Mouse (Mus musculus) midbrain, embryonic 12.5 days (tissue): ENCODE measurements around the gene Cdk11b. TPM values are rescaled to one million over a fixed set of nuclear protein-coding genes. Genes with fewer than 3 reads are reported as not detected.
"Not testable (repeated sequence)": the region's sequence is repeated elsewhere in the genome, so short reads cannot be mapped to it uniquely, and the experiment has no call there.

Experiments used
- ATAC-seq: fragments of 200-750 bp; cut with Nextera tagmentation; 2 replicates; pipeline ENCODE4 v1.8.0; 2017; ENCODE audit warnings: low read depth, moderate TSS enrichment, moderate library complexity; ENCODE audit not compliant: low FRiP score
- H3K27ac ChIP-seq: fragments of 300-500 bp; sonication (generic); replicated peaks from 2 replicates; pipeline ENCODE4 v1.5.1; 2016; ENCODE audit warnings: mild to moderate bottlenecking
- H3K27me3 ChIP-seq: fragments of 300-500 bp; sonication (generic); 2 replicates; pipeline ENCODE4 v1.6.1; 2016; ENCODE audit warnings: mild to moderate bottlenecking
- H3K36me3 ChIP-seq: fragments of 300-500 bp; sonication (generic); 2 replicates; pipeline ENCODE4 v1.6.1; 2016
- H3K4me1 ChIP-seq: fragments of 300-500 bp; sonication (generic); 2 replicates; pipeline ENCODE4 v1.6.1; 2016
- H3K4me2 ChIP-seq: fragments of 300-500 bp; sonication (generic); replicated peaks from 2 replicates; pipeline ENCODE4 v1.6.1; 2016; ENCODE audit warnings: mild to moderate bottlenecking, moderate library complexity
- H3K4me3 ChIP-seq: fragments of 300-500 bp; sonication (generic); 2 replicates; pipeline ENCODE4 v1.5.1; 2016; ENCODE audit warnings: mild to moderate bottlenecking
- H3K9ac ChIP-seq: fragments of 300-500 bp; sonication (generic); replicated peaks from 2 replicates; pipeline ENCODE4 v1.6.1; 2016; ENCODE audit warnings: mild to moderate bottlenecking, moderate library complexity
- H3K9me3 ChIP-seq: fragments of 300-500 bp; sonication (generic); 2 replicates; pipeline ENCODE4 v1.6.1; 2016; ENCODE audit warnings: mild to moderate bottlenecking
- WGBS: fragments of 180-500 bp; shearing (Covaris S2); methylation state at CpG from one replicate; pipeline ENCODE4 v1.1.7; 2016; 5-methylcytosine and 5-hydroxymethylcytosine counted together
- polyA plus RNA-seq: library from polyadenylated mRNA; unstranded; fragments of >200 nt; fragmentation: Nextera tagmentation; extraction: Ambion mirVana; gene quantifications from 2 replicates; pipeline ENCODE4 v1.2.1, GENCODE M21; 2016

Gene Cdk11b
- polyA plus RNA-seq, 1 experiment from 2014 or later = 84.0 TPM

DNA sequence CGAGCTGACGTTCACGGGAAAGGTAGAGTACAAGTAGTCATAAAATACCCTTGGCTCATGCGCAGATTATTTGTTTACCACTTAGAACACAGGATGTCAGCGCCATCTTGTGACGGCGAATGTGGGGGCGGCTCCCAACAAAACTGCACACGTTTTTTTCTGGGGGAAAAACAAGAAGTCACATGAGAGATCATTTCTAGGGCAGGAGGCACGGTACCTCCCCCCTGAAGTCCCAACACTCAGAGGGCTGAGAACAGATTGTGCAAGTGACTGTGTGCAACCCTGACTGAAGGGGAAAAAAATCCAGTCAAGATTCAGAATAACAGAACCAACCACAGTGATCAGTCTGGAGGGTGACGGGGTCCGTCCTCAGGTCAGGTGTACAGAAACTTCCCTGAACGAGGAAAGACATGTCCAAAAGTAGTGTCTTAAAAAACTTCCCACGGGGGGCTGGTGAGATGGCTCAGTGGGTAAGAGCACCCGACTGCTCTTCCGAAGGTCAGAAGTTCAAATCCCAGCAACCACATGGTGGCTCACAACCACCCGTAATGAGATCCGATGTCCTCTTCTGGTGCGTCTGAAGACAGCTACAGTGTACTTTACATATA lies 59.1 kb downstream of the Cdk11b start:
- H3K36me3 ChIP-seq, H3K9ac ChIP-seq, H3K4me1 ChIP-seq, H3K4me2 ChIP-seq, H3K27ac ChIP-seq, H3K9me3 ChIP-seq, H3K4me3 ChIP-seq, ATAC-seq, H3K27me3 ChIP-seq: not testable (repeated sequence)
- WGBS = 93% methylated on average over 16 of the region's 19 CpGs

DNA sequence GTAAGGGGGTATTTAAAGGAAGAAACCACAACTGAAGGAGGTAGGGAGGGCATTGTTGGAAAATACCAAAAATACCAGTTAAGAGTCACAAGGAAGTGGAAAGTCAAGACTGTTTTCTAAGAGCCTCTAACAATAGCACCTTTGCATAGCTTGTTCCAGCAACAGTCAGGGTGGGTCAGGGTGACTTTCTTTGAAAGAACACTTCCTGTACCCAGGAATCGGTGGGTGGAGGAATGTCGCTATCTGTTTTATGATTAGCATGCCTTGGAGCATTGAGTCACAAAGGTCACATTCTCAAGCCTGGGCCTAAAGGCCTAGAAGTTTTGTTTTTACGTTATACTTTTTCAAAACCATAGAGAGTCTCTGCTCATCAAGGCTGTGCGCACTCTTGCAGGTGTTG lies 63.1 kb downstream of the Cdk11b start:
- WGBS = 93% methylated on average over 4 of the region's 4 CpGs
- H3K9ac ChIP-seq, H3K4me2 ChIP-seq, H3K9me3 ChIP-seq, H3K4me3 ChIP-seq, H3K36me3 ChIP-seq, ATAC-seq, H3K27me3 ChIP-seq, H3K27ac ChIP-seq, H3K4me1 ChIP-seq: not testable (repeated sequence)

DNA sequence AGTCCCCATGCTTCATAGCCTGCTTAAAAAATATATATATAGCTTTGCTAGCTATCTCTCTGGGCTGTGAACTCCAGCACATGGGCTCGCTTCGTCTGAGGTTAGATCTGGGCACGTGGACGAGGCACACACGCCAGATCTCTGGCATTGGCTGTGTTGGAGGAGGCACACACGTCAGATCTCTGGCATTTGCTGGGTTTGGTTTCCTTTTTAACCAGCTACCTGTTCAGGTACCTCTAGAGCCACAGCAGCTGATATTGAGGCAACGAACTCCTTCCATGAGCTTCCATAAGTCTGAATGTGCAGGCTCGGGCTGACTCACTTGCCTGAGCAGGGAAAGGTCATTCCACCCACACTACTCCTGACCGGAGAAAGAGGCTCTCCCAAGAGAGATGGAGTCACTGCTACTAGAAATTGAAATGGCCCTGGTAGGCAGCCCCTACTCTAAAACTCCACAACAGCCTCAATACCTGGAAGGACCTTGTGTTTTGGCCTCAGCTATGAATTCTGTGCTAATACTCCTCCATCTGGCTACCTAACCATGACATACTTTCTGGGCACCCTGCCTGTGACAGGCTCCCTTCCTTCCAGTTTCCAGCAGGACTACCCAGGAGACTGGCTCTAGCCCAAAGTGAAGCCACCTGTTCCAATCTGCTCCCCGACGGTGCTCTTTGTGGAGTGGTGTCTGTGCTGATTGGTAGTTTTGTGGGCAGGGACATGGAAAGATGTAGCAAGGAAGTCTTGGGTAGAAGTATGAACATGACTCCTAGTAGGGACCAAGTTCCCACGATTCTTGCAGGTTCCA lies 66.1 kb downstream of the Cdk11b start:
- peaks cover 28% of the 10 kb centered on the region for H3K27me3 ChIP-seq
- no peak overlapping the region for H3K4me2 ChIP-seq
- H3K9me3 ChIP-seq = no peaks in the 10 kb centered on the region
- peaks cover 13% of the 10 kb centered on the region for H3K4me1 ChIP-seq
- H3K27ac ChIP-seq = no peak overlapping the region
- WGBS = 85% methylated on average over 12 of the region's 12 CpGs
- ATAC-seq = no peak
- H3K4me3 ChIP-seq = no peak overlapping the region
- no peaks in the 10 kb centered on the region for H3K36me3 ChIP-seq
- no peak overlapping the region for H3K9ac ChIP-seq

DNA sequence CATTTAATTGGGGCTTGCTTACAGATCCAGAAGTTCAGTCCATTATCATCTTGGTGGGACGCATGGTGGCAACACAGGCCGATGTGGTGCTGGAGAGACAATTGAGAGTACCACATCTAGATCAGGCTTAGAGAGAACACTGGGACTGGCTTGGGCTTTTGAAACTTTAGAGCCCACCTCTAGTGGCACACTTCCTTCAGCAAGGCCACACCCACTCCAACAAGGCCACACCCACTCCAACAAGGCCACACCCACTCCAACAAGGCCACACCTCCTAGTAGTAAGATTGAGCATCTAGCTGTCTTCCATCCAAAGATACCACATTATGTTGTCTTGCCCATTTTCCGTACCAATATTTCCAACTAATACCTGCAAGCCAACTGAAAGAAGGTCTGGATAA lies 67.8 kb downstream of the Cdk11b start:
- Histone ChIP-seq H3K4me1 (peaks cover 13% of the 10 kb centered on the region), H3K36me3 (no peaks in the 10 kb centered on the region), H3K9me3 (no peaks in the 10 kb centered on the region), H3K4me2 (no peak overlapping the region), H3K27ac (no peak overlapping the region), H3K27me3 (peaks cover 39% of the 10 kb centered on the region), H3K4me3 (no peak overlapping the region), H3K9ac (no peak overlapping the region)
- no peak for ATAC-seq
- 98% methylated on average over 3 of the region's 3 CpGs for WGBS

DNA sequence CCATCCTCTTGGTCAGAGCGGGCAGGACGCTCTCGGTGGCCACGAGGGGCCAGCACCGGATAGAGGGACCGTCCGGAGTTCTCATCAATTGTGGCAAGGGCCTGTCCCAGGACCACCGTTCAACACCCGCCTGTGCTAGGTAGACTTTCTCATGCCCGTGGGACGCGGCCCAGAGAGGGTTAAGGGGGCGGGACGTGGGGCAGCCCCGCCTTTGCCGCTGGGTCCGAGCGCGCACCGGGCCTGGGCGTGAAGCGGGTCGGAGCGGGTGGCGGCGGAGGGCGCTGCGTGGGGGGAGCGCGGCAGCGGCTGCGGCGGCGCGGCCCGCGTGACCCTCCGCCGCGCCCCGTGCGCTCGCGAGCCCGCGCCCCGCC lies 69.4 kb downstream of the Cdk11b start, which contains the start of gene Fndc10:
TSS of gene Fndc10 (plus strand) at position 232 of the 371 bp plus-strand sequence.
- peak within 1 kb of the TSS; percentile 82 for H3K27ac ChIP-seq
- H3K36me3 ChIP-seq = no peaks in the 10 kb centered on the region
- peaks cover 13% of the 10 kb centered on the region for H3K4me1 ChIP-seq
- no peaks in the 10 kb centered on the region for H3K9me3 ChIP-seq
- peak within 1 kb of the TSS; percentile 72 for H3K4me3 ChIP-seq
- H3K4me2 ChIP-seq = peak within 1 kb of the TSS; percentile 79
- H3K27me3 ChIP-seq = peaks cover 39% of the 10 kb centered on the region
- WGBS = under 1% methylated on average over 41 of the region's 47 CpGs
- ATAC-seq = peak; percentile 83
- peak within 1 kb of the TSS; percentile 63 for H3K9ac ChIP-seq

DNA sequence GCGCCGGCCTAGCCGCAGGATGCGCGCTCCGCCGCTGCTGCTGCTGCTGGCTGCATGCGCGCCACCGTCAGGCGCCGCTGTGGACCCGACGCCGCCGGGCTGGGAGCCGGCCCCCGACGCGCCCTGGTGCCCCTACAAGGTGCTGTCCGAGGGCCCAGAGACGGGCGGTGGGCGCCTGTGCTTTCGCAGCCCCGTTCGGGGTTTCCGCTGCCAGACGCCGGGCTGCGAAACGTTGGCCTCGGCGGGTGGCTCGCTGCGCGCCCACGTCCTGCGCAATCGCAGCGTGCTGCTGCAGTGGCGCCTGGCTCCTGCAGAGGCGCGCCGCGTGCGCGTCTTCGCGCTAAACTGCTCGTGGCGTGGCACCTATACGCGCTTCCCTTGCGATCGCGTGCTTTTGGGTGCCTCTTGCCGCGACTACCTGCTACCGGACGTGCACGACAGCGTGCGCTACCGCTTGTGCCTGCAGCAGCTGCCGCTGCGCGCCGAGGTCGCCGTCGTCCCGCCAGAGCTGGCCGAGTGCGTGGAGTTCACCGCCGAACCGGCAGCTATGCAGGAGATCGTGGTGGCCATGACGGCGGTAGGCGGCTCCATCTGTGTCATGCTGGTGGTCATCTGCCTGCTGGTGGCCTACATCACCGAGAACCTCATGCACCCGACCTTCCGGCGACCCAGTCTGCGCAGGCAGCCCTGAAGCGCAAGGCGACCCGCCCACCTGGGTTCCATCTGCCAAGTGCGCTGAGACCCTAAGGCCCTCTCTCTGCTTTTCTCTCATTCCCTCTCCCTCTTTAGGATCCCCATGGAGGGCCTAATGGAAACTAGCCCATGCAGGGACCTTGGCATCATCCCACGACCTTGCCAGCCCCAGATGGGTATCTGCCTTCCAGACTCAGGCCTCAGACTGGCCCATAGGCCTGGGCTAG lies 70.1 kb downstream of the Cdk11b start:
- peaks cover 39% of the 10 kb centered on the region for H3K27me3 ChIP-seq
- ATAC-seq = peak; percentile 63
- no peaks in the 10 kb centered on the region for H3K36me3 ChIP-seq
- peak overlapping the region; percentile 63 for H3K9ac ChIP-seq
- H3K27ac ChIP-seq = peak overlapping the region; percentile 82
- H3K9me3 ChIP-seq = no peaks in the 10 kb centered on the region
- H3K4me2 ChIP-seq = peak overlapping the region; percentile 79
- peaks cover 13% of the 10 kb centered on the region for H3K4me1 ChIP-seq
- WGBS = under 1% methylated on average over 90 of the region's 92 CpGs
- H3K4me3 ChIP-seq = peak overlapping the region; percentile 72

DNA sequence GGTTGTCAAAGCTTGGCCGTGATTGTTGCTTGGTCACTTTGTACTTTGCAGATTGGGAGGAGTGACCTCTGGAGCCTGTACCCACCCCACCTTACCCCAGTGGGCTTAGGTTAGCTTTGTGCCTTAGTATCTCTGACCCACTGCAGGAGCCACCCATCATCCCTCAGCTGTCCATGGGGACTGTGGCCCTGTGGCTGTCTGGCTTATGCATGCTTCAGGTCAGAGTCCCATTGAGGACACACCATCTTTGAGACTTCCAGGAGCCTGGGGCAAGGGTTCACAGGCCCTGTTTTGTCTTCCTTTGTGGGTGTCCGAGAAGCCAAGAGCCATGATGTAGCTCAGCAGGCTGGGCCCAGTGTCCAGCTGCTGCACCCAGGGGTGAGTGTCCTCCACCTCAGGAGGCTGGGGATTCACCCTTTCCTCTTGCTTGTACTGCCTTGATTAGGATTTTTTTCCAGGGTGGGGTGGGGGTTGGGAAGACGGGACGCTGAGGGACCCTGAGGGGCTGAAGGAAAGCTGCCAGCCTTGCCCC lies 70.9 kb downstream of the Cdk11b start:
- H3K4me1 ChIP-seq = peaks cover 13% of the 10 kb centered on the region
- H3K36me3 ChIP-seq = no peaks in the 10 kb centered on the region
- no peak overlapping the region for H3K27ac ChIP-seq
- H3K9ac ChIP-seq = no peak overlapping the region
- peak overlapping the region; percentile 72; the same call in 1 of the 2 replicates for H3K4me3 ChIP-seq
- peaks cover 39% of the 10 kb centered on the region for H3K27me3 ChIP-seq
- 85% methylated on average over 3 of the region's 4 CpGs for WGBS
- no peak for ATAC-seq
- H3K9me3 ChIP-seq = no peaks in the 10 kb centered on the region
- H3K4me2 ChIP-seq = peak overlapping the region; percentile 79

DNA sequence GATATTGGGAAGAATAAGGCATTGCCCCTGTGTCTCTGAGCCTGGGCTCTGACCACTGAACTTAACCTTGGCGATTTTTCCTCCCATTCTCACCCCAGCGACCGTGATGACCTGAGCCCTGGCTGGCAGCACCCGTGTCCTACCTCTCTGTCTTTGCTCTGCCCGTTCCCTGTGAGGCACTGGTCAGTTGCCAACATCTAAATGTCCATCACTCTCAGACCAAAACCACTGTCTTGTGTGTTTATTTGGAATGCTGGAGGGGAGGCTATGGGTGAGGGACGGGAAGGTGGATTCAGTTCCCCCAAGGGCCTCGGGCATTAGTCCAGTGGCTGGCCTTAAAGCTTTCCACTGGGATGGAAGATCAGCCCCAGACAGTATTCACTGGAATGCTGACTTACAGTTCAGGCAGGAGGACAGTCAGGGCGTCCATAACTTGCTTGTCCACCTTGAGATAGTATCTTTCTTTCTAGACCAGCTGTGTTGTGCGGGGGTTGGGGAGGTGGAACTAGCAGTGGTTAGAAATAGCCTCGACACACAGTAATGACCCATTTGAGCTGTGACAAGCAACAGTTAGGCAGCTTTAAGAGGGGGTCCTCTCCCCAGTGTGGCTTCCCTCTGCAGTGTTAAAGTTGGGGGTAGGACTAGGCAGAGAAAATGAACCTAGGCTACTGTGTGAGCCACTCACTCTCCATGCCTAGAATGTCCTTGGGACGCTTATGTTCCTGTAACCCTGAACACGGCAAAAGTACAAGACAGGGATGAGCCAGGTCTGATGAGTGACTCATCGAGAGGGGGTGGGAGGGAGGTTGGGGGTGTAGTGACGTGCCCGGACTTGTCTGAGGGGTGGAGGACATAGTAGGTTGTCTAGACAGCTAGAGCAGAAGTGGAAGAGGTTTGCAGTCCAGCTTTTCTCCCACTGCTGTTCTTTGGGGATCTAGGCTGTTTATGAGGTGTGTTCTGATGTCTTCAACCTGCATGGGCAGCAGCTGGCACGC lies 71.9 kb downstream of the Cdk11b start:
- WGBS = 75% methylated on average over 16 of the region's 16 CpGs
- Histone ChIP-seq H3K4me2 (0 out of 2 replicates have a peak overlapping the region, but pooled peaks have one; percentile 6), H3K27me3 (peaks cover 39% of the 10 kb centered on the region), H3K4me1 (peaks cover 13% of the 10 kb centered on the region), H3K36me3 (no peaks in the 10 kb centered on the region), H3K9ac (no peak overlapping the region), H3K27ac (no peak overlapping the region), H3K9me3 (no peaks in the 10 kb centered on the region), H3K4me3 (no peak overlapping the region)
- ATAC-seq = no peak

Other genes with a start within 250 kb of the Cdk11b start
- gene Gabrd, start 226.7 kb upstream of the Cdk11b start, polyA plus RNA-seq = 0.27 TPM in 1 of 2 replicates, not detected in the other
- gene Cfap74, start 215.7 kb upstream of the Cdk11b start, polyA plus RNA-seq = 5.6 and 6.9 TPM in 2 replicates
- gene Tmem52, start 155.7 kb upstream of the Cdk11b start, polyA plus RNA-seq = 0.20 TPM in 1 of 2 replicates, not detected in the other
- gene Gnb1, start 133.5 kb upstream of the Cdk11b start, polyA plus RNA-seq = 751 and 797 TPM in 2 replicates
- gene Nadk, start 62.5 kb upstream of the Cdk11b start, polyA plus RNA-seq = 92.5 and 96.6 TPM in 2 replicates
- 15.4 and 17.1 TPM in 2 replicates for gene Slc35e2, start 23.4 kb upstream of the Cdk11b start, polyA plus RNA-seq
- not detected in 2 replicates for gene Gm10563, start 20.6 kb downstream of the Cdk11b start, polyA plus RNA-seq
- gene Mmp23, start 28.5 kb downstream of the Cdk11b start, polyA plus RNA-seq = 4.4 and 5.7 TPM in 2 replicates
- gene Mib2, start 44.3 kb downstream of the Cdk11b start, polyA plus RNA-seq = 32.7 and 35.0 TPM in 2 replicates
- gene Fndc10, start 69.5 kb downstream of the Cdk11b start, polyA plus RNA-seq = 5.7 and 7.0 TPM in 2 replicates
- 140 TPM in 2 replicates for gene Ssu72, start 79.9 kb downstream of the Cdk11b start, polyA plus RNA-seq
- gene Tmem240, start 109.9 kb downstream of the Cdk11b start, polyA plus RNA-seq = 4.2 and 4.7 TPM in 2 replicates
- gene Atad3a, start 136.2 kb downstream of the Cdk11b start, polyA plus RNA-seq = 87.1 and 97.3 TPM in 2 replicates
- gene Vwa1, start 149.8 kb downstream of the Cdk11b start, polyA plus RNA-seq = 13.9 and 14.6 TPM in 2 replicates
- 0.38 and 0.63 TPM in 2 replicates for gene Tmem88b, start 161.0 kb downstream of the Cdk11b start, polyA plus RNA-seq
- not detected in 2 replicates for gene Ankrd65, start 165.6 kb downstream of the Cdk11b start, polyA plus RNA-seq
- 207 and 220 TPM in 2 replicates for gene Mrpl20, start 178.0 kb downstream of the Cdk11b start, polyA plus RNA-seq
- 206 and 218 TPM in 2 replicates for gene Ccnl2, start 187.6 kb downstream of the Cdk11b start, polyA plus RNA-seq
- 130 and 136 TPM in 2 replicates for gene Aurkaip1, start 206.4 kb downstream of the Cdk11b start, polyA plus RNA-seq
- gene Mxra8, start 214.8 kb downstream of the Cdk11b start, polyA plus RNA-seq = 31.9 and 36.0 TPM in 2 replicates
- gene Dvl1, start 222.5 kb downstream of the Cdk11b start, polyA plus RNA-seq = 8.4 and 9.8 TPM in 2 replicates
- 0.51 and 0.57 TPM in 2 replicates for gene Tas1r3, start 238.5 kb downstream of the Cdk11b start, polyA plus RNA-seq
- gene Cptp, start 244.6 kb downstream of the Cdk11b start, polyA plus RNA-seq = 21.7 and 23.5 TPM in 2 replicates
- 88.3 and 95.4 TPM in 2 replicates for gene Ints11, start 244.7 kb downstream of the Cdk11b start, polyA plus RNA-seq